Mouse (Mus musculus) embryonic facial prominence, embryonic 14.5 days (tissue): Measurements from ENCODE around the gene Cep170b. TPM values are rescaled to one million over a fixed set of nuclear protein-coding genes. Genes with fewer than 3 reads are reported as not detected.

Source experiments
- ATAC-seq: fragments of 200-750 bp; cut with Nextera tagmentation; 2 replicates; pipeline ENCODE4 v1.8.0; 2017; ENCODE audit warnings: low read depth, moderate number of reproducible peaks, moderate TSS enrichment
- DNase-seq: peaks from one replicate; pipeline ENCODE4 v3.0.0-alpha.2; 2015; ENCODE audit warnings: low spot score
- H3K27ac ChIP-seq: fragments of 300-500 bp; sonication (generic); replicated peaks from 2 replicates; pipeline ENCODE4 v1.5.1; 2014; ENCODE audit warnings: low read depth, mild to moderate bottlenecking, low read length, moderate library complexity
- H3K27me3 ChIP-seq: fragments of 300-500 bp; sonication (generic); replicated peaks from 2 replicates; pipeline ENCODE4 v1.6.1; 2014; ENCODE audit warnings: low read length; ENCODE audit not compliant: control insufficient read depth, insufficient read depth
- H3K36me3 ChIP-seq: fragments of 300-500 bp; sonication (generic); 2 replicates; pipeline ENCODE4 v1.6.1; 2014; ENCODE audit warnings: low read length, mixed read lengths; ENCODE audit not compliant: control insufficient read depth, insufficient read depth
- H3K4me1 ChIP-seq: fragments of 300-500 bp; sonication (generic); 2 replicates; pipeline ENCODE4 v1.6.1; 2014; ENCODE audit warnings: antibody characterized with exemption, low read length; ENCODE audit not compliant: control insufficient read depth, insufficient read depth
- H3K4me2 ChIP-seq: fragments of 300-500 bp; sonication (generic); 2 replicates; pipeline ENCODE4 v1.6.1; 2014; ENCODE audit warnings: low read depth, mild to moderate bottlenecking, low read length, moderate library complexity, mixed read lengths
- H3K4me3 ChIP-seq: fragments of 300-500 bp; sonication (generic); 2 replicates; pipeline ENCODE4 v1.5.1; 2014; ENCODE audit warnings: low read depth, mild to moderate bottlenecking, low read length
- H3K9ac ChIP-seq: fragments of 300-500 bp; sonication (generic); 2 replicates; pipeline ENCODE4 v1.6.1; 2014; ENCODE audit warnings: low read depth, mild to moderate bottlenecking, low read length, moderate library complexity, mixed read lengths
- H3K9me3 ChIP-seq: fragments of 300-500 bp; sonication (generic); 2 replicates; pipeline ENCODE4 v1.6.1; 2016; ENCODE audit warnings: low read length; ENCODE audit not compliant: control insufficient read depth
- WGBS: fragments of 180-500 bp; shearing (Covaris S2); extraction: QIAGEN DNeasy Blood & Tissue Kit; methylation state at CpG from one replicate; pipeline ENCODE4 v1.1.7; 2014; 5-methylcytosine and 5-hydroxymethylcytosine counted together
- polyA plus RNA-seq: library from polyadenylated mRNA; unstranded; fragments of >200 nt; fragmentation: Nextera tagmentation; extraction: Ambion mirVana; gene quantifications from 2 replicates; pipeline ENCODE4 v1.2.1, GENCODE M21; 2014

Cep170b gene
- polyA plus RNA-seq, 1 experiment from 2014 or later = 14.4 TPM

GRCm38 (mm10) chr12:112696806-112697425 is 23.3 kb upstream of the Cep170b start:
- peaks cover 23% of the 10 kb centered on the region for H3K4me1 ChIP-seq
- DNase-seq = no peak
- H3K4me2 ChIP-seq = no peak overlapping the region
- H3K9me3 ChIP-seq = no peaks in the 10 kb centered on the region
- no peaks in the 10 kb centered on the region for H3K27me3 ChIP-seq
- H3K36me3 ChIP-seq = no peaks in the 10 kb centered on the region
- 73% methylated on average over 3 of the region's 3 CpGs for WGBS
- no peak for ATAC-seq
- H3K9ac ChIP-seq = no peak overlapping the region
- H3K27ac ChIP-seq = no peak overlapping the region
- H3K4me3 ChIP-seq = no peak overlapping the region

GRCm38 (mm10) chr12:112700522-112700921 is 19.7 kb upstream of the Cep170b start:
- H3K27me3 ChIP-seq = no peaks in the 10 kb centered on the region
- peaks cover 14% of the 10 kb centered on the region for H3K4me1 ChIP-seq
- H3K27ac ChIP-seq = no peak overlapping the region; the same call in 1 of the 2 replicates
- WGBS = 2% methylated on average over 15 of the region's 15 CpGs
- peak overlapping the region; percentile 35; the same call in 1 of the 2 replicates for H3K9ac ChIP-seq
- no peaks in the 10 kb centered on the region for H3K36me3 ChIP-seq
- ATAC-seq (peak; percentile 84), DNase-seq (peak; percentile 83)
- H3K4me3 ChIP-seq = no peak overlapping the region
- H3K9me3 ChIP-seq = no peaks in the 10 kb centered on the region
- peak overlapping the region; percentile 38 for H3K4me2 ChIP-seq

GRCm38 (mm10) chr12:112702374-112703320 is 17.6 kb upstream of the Cep170b start:
- H3K36me3 ChIP-seq = no peaks in the 10 kb centered on the region
- H3K27me3 ChIP-seq = peaks cover 7% of the 10 kb centered on the region
- ATAC-seq (no peak), DNase-seq (peak; percentile 26)
- H3K4me3 ChIP-seq = no peak overlapping the region
- 46% methylated on average over 6 of the region's 6 CpGs for WGBS
- H3K9ac ChIP-seq = no peak overlapping the region
- no peaks in the 10 kb centered on the region for H3K9me3 ChIP-seq
- no peak overlapping the region for H3K27ac ChIP-seq
- no peak overlapping the region for H3K4me2 ChIP-seq
- H3K4me1 ChIP-seq = peaks cover 14% of the 10 kb centered on the region

- ATAC-seq (peak; percentile 87), DNase-seq (peak; percentile 84)
- 14% methylated on average over 31 of the region's 32 CpGs for WGBS
- Histone ChIP-seq H3K9ac (peak overlapping the region; percentile 42; the same call in 1 of the 2 replicates), H3K4me1 (no peaks in the 10 kb centered on the region), H3K4me3 (peak overlapping the region; percentile 29), H3K27ac (no peak overlapping the region), H3K27me3 (peaks cover 13% of the 10 kb centered on the region), H3K4me2 (peak overlapping the region; percentile 54), H3K9me3 (no peaks in the 10 kb centered on the region), H3K36me3 (no peaks in the 10 kb centered on the region)
Observed at GRCm38 (mm10) chr12:112706704-112707572, 13.3 kb upstream of the Cep170b start.

- Histone ChIP-seq H3K4me3 (no peak overlapping the region), H3K27me3 (peaks cover 13% of the 10 kb centered on the region), H3K4me1 (no peaks in the 10 kb centered on the region), H3K36me3 (no peaks in the 10 kb centered on the region), H3K27ac (no peak overlapping the region), H3K4me2 (no peak overlapping the region; the same call in 1 of the 2 replicates), H3K9me3 (no peaks in the 10 kb centered on the region), H3K9ac (0 out of 2 replicates have a peak overlapping the region, but pooled peaks have one; percentile 15)
- no peak for ATAC-seq
- 22% methylated on average over 8 of the region's 8 CpGs for WGBS
- DNase-seq = no peak
Observed at GRCm38 (mm10) chr12:112707573-112707869, 12.7 kb upstream of the Cep170b start.

- ATAC-seq (peak; percentile 50), DNase-seq (peak; percentile 85)
- Histone ChIP-seq H3K27me3 (no peaks in the 10 kb centered on the region), H3K9me3 (no peaks in the 10 kb centered on the region), H3K4me1 (no peaks in the 10 kb centered on the region), H3K36me3 (no peaks in the 10 kb centered on the region), H3K4me3 (no peak overlapping the region), H3K27ac (peak overlapping the region; percentile 58; the same call in 1 of the 2 replicates), H3K9ac (no peak overlapping the region), H3K4me2 (no peak overlapping the region)
- 60% methylated on average over 3 of the region's 3 CpGs for WGBS
Observed at GRCm38 (mm10) chr12:112713984-112714383, 6.3 kb upstream of the Cep170b start.

- H3K27me3 ChIP-seq = 0 out of 2 replicates have a peak, but pooled peaks cover 5% of the 10 kb centered on the region
- no peak overlapping the region for H3K9ac ChIP-seq
- H3K36me3 ChIP-seq = no peaks in the 10 kb centered on the region
- H3K27ac ChIP-seq = no peak overlapping the region
- no peak for DNase-seq
- 0 out of 2 replicates have a peak, but pooled peaks cover 7% of the 10 kb centered on the region for H3K4me1 ChIP-seq
- WGBS = 28% methylated on average over 7 of the region's 7 CpGs
- ATAC-seq = no peak
- H3K4me2 ChIP-seq = no peak overlapping the region
- no peak overlapping the region for H3K4me3 ChIP-seq
- no peaks in the 10 kb centered on the region for H3K9me3 ChIP-seq
Observed at GRCm38 (mm10) chr12:112717140-112717539, 3.1 kb upstream of the Cep170b start.

GRCm38 (mm10) chr12:112718995-112719394 is 1.3 kb upstream of the Cep170b start:
- H3K4me2 ChIP-seq = no peak overlapping the region
- ATAC-seq (no peak), DNase-seq (no peak)
- peaks cover 19% of the 10 kb centered on the region for H3K4me1 ChIP-seq
- H3K36me3 ChIP-seq = no peaks in the 10 kb centered on the region
- H3K27me3 ChIP-seq = 0 out of 2 replicates have a peak, but pooled peaks cover 5% of the 10 kb centered on the region
- WGBS = 65% methylated on average over 5 of the region's 5 CpGs
- H3K9ac ChIP-seq = no peak overlapping the region
- H3K9me3 ChIP-seq = no peaks in the 10 kb centered on the region
- H3K4me3 ChIP-seq = no peak overlapping the region
- H3K27ac ChIP-seq = no peak overlapping the region
